ENCODE assay signal across 8 mouse cellular contexts in the genomic region with DNA sequence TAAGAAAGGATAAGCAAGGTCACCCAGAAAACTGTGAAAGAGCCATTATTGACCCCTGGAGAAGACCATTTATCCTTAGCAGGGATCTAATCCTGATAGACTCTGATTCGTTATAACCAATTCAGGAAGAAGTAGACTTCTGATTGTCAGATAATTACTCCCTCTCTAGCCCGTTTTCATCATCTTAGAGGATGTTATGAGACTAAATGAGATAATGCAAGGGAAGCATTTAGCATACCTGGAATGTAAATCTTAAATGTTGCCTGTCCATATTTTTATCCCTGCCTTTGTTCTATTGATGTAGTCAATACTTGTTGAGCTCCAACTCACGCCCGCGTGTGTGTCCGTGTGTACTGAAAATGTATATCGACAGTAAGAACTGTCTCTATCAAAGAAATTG. TPM values are rescaled to one million over a fixed set of nuclear protein-coding genes. Genes with fewer than 3 reads are reported as not detected.
A peak's percentile ranks its signal among the peaks of the same experiment; 100 is the strongest.
DNase-seq lines count a peak whose midpoint lies in the region; ATAC-seq and TF ChIP-seq lines count a peak whose summit lies in the region.

No protein-coding gene starts in this region.

- peak overlapping the region; percentile 93 for H3K27ac ChIP-seq in liver, adult 2 months (replicated peaks; ENCODE audit: insufficient read depth, low read depth, low read length)
- peak overlapping the region; percentile 83 for H3K27ac ChIP-seq in embryonic facial prominence, embryonic 12.5 days
- peak overlapping the region; percentile 86 for H3K27ac ChIP-seq in intestine, embryonic 14.5 days (ENCODE audit: low read depth)
- peak overlapping the region; percentile 81 for H3K27ac ChIP-seq in neural tube, embryonic 13.5 days (replicated peaks)

- WGBS in liver, adult 2 months, result 12% methylated on average over 7 of the region's 7 CpGs
- WGBS in embryonic facial prominence, embryonic 12.5 days, result 53% methylated on average over 7 of the region's 7 CpGs
- 41% methylated on average over 7 of the region's 7 CpGs for WGBS in intestine, embryonic 14.5 days
- 46% methylated on average over 7 of the region's 7 CpGs for WGBS in neural tube, embryonic 13.5 days

- peaks cover 17% of the 10 kb centered on the region; the same call in 1 of the 2 replicates for H3K79me2 ChIP-seq in liver, adult 2 months (ENCODE audit: control insufficient read depth, insufficient read depth, low read length)

- no peaks in the 10 kb centered on the region for H3K36me3 ChIP-seq in liver, adult 2 months (ENCODE audit: control insufficient read depth, insufficient read depth, low read length)
- H3K36me3 ChIP-seq in embryonic facial prominence, embryonic 12.5 days, result no peaks in the 10 kb centered on the region
- no peaks in the 10 kb centered on the region for H3K36me3 ChIP-seq in intestine, embryonic 14.5 days (ENCODE audit: control insufficient read depth, insufficient read depth, low read length)
- H3K36me3 ChIP-seq in neural tube, embryonic 13.5 days, result no peaks in the 10 kb centered on the region

- no peak for ATAC-seq in embryonic facial prominence, embryonic 12.5 days (ENCODE audit: insufficient number of reproducible peaks, insufficient read depth, low FRiP score, low TSS enrichment)
- no peak for ATAC-seq in intestine, embryonic 14.5 days (replicated peaks; ENCODE audit: low FRiP score, low TSS enrichment, low read depth)
- no peak for ATAC-seq in neural tube, embryonic 13.5 days (ENCODE audit: low read depth)

- no peaks in the 10 kb centered on the region for H3K27me3 ChIP-seq in liver, adult 2 months (ENCODE audit: control insufficient read depth, insufficient read depth, low read length)
- no peaks in the 10 kb centered on the region for H3K27me3 ChIP-seq in embryonic facial prominence, embryonic 12.5 days
- no peaks in the 10 kb centered on the region for H3K27me3 ChIP-seq in intestine, embryonic 14.5 days (replicated peaks; ENCODE audit: control insufficient read depth, insufficient read depth, low read length)
- H3K27me3 ChIP-seq in neural tube, embryonic 13.5 days, result no peaks in the 10 kb centered on the region

- no peak for DNase-seq in liver, adult 2 months (ENCODE audit: extremely low read depth, low read depth, low spot score)
- DNase-seq in liver, result no peak
- no peak for DNase-seq in intestine, embryonic 14.5 days (ENCODE audit: low spot score)
- DNase-seq in left cerebral cortex, postnatal 10 days (ENCODE audit: extremely low spot score in 1 of 2, low spot score in 2 of 2), result no peak
- no peak for DNase-seq in gastrocnemius, postnatal 36 days
- no peak for DNase-seq in gastrocnemius, postnatal 10 days

- peak overlapping the region; percentile 60 for H3K4me2 ChIP-seq in embryonic facial prominence, embryonic 12.5 days (replicated peaks)
- peak overlapping the region; percentile 80 for H3K4me2 ChIP-seq in intestine, embryonic 14.5 days (ENCODE audit: low read length)
- peak overlapping the region; percentile 68 for H3K4me2 ChIP-seq in neural tube, embryonic 13.5 days

- TF ChIP-seq POLR2A in liver, adult 2 months (IDR thresholded peaks at IDR 0.05; ENCODE audit: extremely low read depth, insufficient read depth, low read length), result no peak

- intact Hi-C loops in left cerebral cortex, postnatal 10 days (cut with DNase I), result no loop called here
- intact Hi-C loops in gastrocnemius, postnatal 36 days (cut with DNase I), result no loop called here

- H3K9ac ChIP-seq in liver, adult 2 months (ENCODE audit: low read depth, low read length), result peak overlapping the region; percentile 84
- peak overlapping the region; percentile 64 for H3K9ac ChIP-seq in embryonic facial prominence, embryonic 12.5 days
- H3K9ac ChIP-seq in intestine, embryonic 14.5 days (ENCODE audit: low read length), result peak overlapping the region; percentile 69
- H3K9ac ChIP-seq in neural tube, embryonic 13.5 days, result peak overlapping the region; percentile 78

- peak overlapping the region; percentile 62 for H3K4me3 ChIP-seq in liver, adult 2 months (ENCODE audit: insufficient read depth, low read depth, low read length)
- H3K4me3 ChIP-seq in embryonic facial prominence, embryonic 12.5 days, result peak overlapping the region; percentile 62
- H3K4me3 ChIP-seq in intestine, embryonic 14.5 days (ENCODE audit: low read depth, low read length), result peak overlapping the region; percentile 70
- peak overlapping the region; percentile 60 for H3K4me3 ChIP-seq in neural tube, embryonic 13.5 days

- TF ChIP-seq CTCF in liver, adult 2 months (IDR thresholded peaks at IDR 0.05; ENCODE audit: low read depth, low read length), result no peak

- peaks cover 5% of the 10 kb centered on the region; the same call in 1 of the 2 replicates for H3K4me1 ChIP-seq in liver, adult 2 months (ENCODE audit: control insufficient read depth, insufficient read depth, low read length)
- no peaks in the 10 kb centered on the region for H3K4me1 ChIP-seq in embryonic facial prominence, embryonic 12.5 days
- H3K4me1 ChIP-seq in intestine, embryonic 14.5 days (replicated peaks; ENCODE audit: control insufficient read depth, insufficient read depth, low read length), result 0 out of 2 replicates have a peak, but pooled peaks cover 3% of the 10 kb centered on the region
- peaks cover 9% of the 10 kb centered on the region for H3K4me1 ChIP-seq in neural tube, embryonic 13.5 days (replicated peaks)

- H3K9me3 ChIP-seq in embryonic facial prominence, embryonic 12.5 days, result no peaks in the 10 kb centered on the region
- H3K9me3 ChIP-seq in intestine, embryonic 14.5 days (ENCODE audit: control insufficient read depth, low read length), result no peaks in the 10 kb centered on the region
- H3K9me3 ChIP-seq in neural tube, embryonic 13.5 days, result no peaks in the 10 kb centered on the region

RNA-seq across cellular contexts. Expression of gene Them4, which starts 0.6 kb away (rescaled TPM):
- total RNA-seq in liver, adult 2 months (2014; rRNA removed), result 14.2 and 15.6 TPM in 2 replicates
- polyA plus RNA-seq in liver, adult 2 months (2012; rRNA removed), result 3.9 and 4.6 TPM in 2 replicates
- 11.7 and 12.3 TPM in 2 replicates for polyA plus RNA-seq in embryonic facial prominence, embryonic 12.5 days (2016; fragmentation: Nextera tagmentation; extraction: Ambion mirVana)
- polyA plus RNA-seq in intestine, embryonic 14.5 days (2014; fragmentation: Nextera tagmentation; extraction: Ambion mirVana), result 17.5 and 18.3 TPM in 2 replicates
- polyA plus RNA-seq in neural tube, embryonic 13.5 days (2015; fragmentation: Nextera tagmentation; extraction: Ambion mirVana), result 39.0 and 49.2 TPM in 2 replicates
- 10 to 100 TPM; 26.5 to 29.2 TPM for total RNA-seq in left cerebral cortex, postnatal 10 days (2021)
- 1 to 10 TPM; 7.4 to 8.3 TPM for total RNA-seq in gastrocnemius, postnatal 36 days (2021)
- total RNA-seq in gastrocnemius, postnatal 10 days (2021), result 1 to 10 TPM; 7.7 to 7.8 TPM

RNA-seq across cellular contexts. Expression of gene Them5, which starts 31.4 kb away (rescaled TPM):
- 0.09 and 0.20 TPM in 2 replicates for total RNA-seq in liver, adult 2 months (2014; rRNA removed)
- not detected in 2 replicates for polyA plus RNA-seq in liver, adult 2 months (2012; rRNA removed)
- not detected in 2 replicates for polyA plus RNA-seq in embryonic facial prominence, embryonic 12.5 days (2016; fragmentation: Nextera tagmentation; extraction: Ambion mirVana)
- polyA plus RNA-seq in intestine, embryonic 14.5 days (2014; fragmentation: Nextera tagmentation; extraction: Ambion mirVana), result not detected in 2 replicates
- 0.30 TPM in 1 of 2 replicates, not detected in the other for polyA plus RNA-seq in neural tube, embryonic 13.5 days (2015; fragmentation: Nextera tagmentation; extraction: Ambion mirVana)
- not detected for total RNA-seq in left cerebral cortex, postnatal 10 days (2021)
- not detected for total RNA-seq in gastrocnemius, postnatal 36 days (2021)
- not detected for total RNA-seq in gastrocnemius, postnatal 10 days (2021)

RNA-seq across cellular contexts. Expression of gene Gm4778, which starts 46.7 kb away (rescaled TPM):
- not detected in 2 replicates for total RNA-seq in liver, adult 2 months (2014; rRNA removed)
- not detected in 2 replicates for polyA plus RNA-seq in liver, adult 2 months (2012; rRNA removed)
- not detected in 2 replicates for polyA plus RNA-seq in embryonic facial prominence, embryonic 12.5 days (2016; fragmentation: Nextera tagmentation; extraction: Ambion mirVana)
- polyA plus RNA-seq in intestine, embryonic 14.5 days (2014; fragmentation: Nextera tagmentation; extraction: Ambion mirVana), result not detected in 2 replicates
- polyA plus RNA-seq in neural tube, embryonic 13.5 days (2015; fragmentation: Nextera tagmentation; extraction: Ambion mirVana), result not detected in 2 replicates
- total RNA-seq in left cerebral cortex, postnatal 10 days (2021), result under 1 TPM in 1 of 2 experiments, not detected in 1; 0.32 TPM
- total RNA-seq in gastrocnemius, postnatal 36 days (2021), result not detected
- not detected for total RNA-seq in gastrocnemius, postnatal 10 days (2021)

RNA-seq across cellular contexts. Expression of gene C2cd4d, which starts 51.7 kb away (rescaled TPM):
- total RNA-seq in liver, adult 2 months (2014; rRNA removed), result 0.18 and 0.40 TPM in 2 replicates
- 2.1 and 2.5 TPM in 2 replicates for polyA plus RNA-seq in liver, adult 2 months (2012; rRNA removed)
- 2.8 and 3.6 TPM in 2 replicates for polyA plus RNA-seq in embryonic facial prominence, embryonic 12.5 days (2016; fragmentation: Nextera tagmentation; extraction: Ambion mirVana)
- 1.1 and 1.5 TPM in 2 replicates for polyA plus RNA-seq in intestine, embryonic 14.5 days (2014; fragmentation: Nextera tagmentation; extraction: Ambion mirVana)
- polyA plus RNA-seq in neural tube, embryonic 13.5 days (2015; fragmentation: Nextera tagmentation; extraction: Ambion mirVana), result 2.2 TPM in 2 replicates
- total RNA-seq in left cerebral cortex, postnatal 10 days (2021), result under 1 TPM; 0.71 to 0.81 TPM
- under 1 TPM in 1 of 2 experiments, not detected in 1; 0.39 TPM for total RNA-seq in gastrocnemius, postnatal 36 days (2021)
- total RNA-seq in gastrocnemius, postnatal 10 days (2021), result under 1 TPM; 0.34 to 0.56 TPM
